Comparison of ENCODE assay signal across 8 mouse cellular contexts in the genomic region with DNA sequence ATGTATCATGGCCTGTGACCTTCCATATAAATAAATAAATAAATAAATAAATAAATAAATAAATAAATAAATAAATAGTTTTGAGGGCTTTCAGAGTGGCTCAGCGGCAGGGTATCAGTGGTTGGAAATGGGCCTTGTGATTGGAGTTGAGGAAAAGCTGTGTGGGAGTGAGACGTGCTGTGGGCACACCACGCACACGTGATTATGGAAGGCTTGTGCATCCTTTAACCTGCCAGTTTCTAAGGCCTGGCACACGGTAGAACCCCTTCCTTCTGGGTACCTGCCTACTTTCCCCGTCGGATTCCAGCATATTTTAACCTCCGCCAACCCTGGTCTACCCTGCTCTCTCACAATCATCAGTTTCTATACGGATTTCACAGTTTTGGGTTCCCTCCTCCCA. TPM values are rescaled to one million over a fixed set of nuclear protein-coding genes. Genes with fewer than 3 reads are reported as not detected.
A peak's percentile ranks its signal among the peaks of the same experiment; 100 is the strongest.
DNase-seq lines count a peak whose midpoint lies in the region; ATAC-seq and TF ChIP-seq lines count a peak whose summit lies in the region.

No protein-coding gene starts in this region.

- no peak overlapping the region; the same call in 1 of the 2 replicates for H3K27ac ChIP-seq in heart, embryonic 13.5 days (replicated peaks)
- no peak overlapping the region for H3K27ac ChIP-seq in forebrain, embryonic 13.5 days
- H3K27ac ChIP-seq in liver, embryonic 14.5 days, result no peak overlapping the region

- WGBS in heart, embryonic 13.5 days, result 15% methylated on average over 9 of the region's 9 CpGs
- WGBS in forebrain, embryonic 13.5 days, result 31% methylated on average over 9 of the region's 9 CpGs
- 24% methylated on average over 9 of the region's 9 CpGs for WGBS in liver, embryonic 14.5 days (ENCODE audit: insufficient replicate concordance)

- no peaks in the 10 kb centered on the region for H3K9me3 ChIP-seq in heart, embryonic 13.5 days
- H3K9me3 ChIP-seq in E14TG2a.4 (ENCODE audit: low read length), result no peaks in the 10 kb centered on the region
- no peaks in the 10 kb centered on the region for H3K9me3 ChIP-seq in forebrain, embryonic 13.5 days (replicated peaks)
- H3K9me3 ChIP-seq in liver, embryonic 14.5 days (ENCODE audit: control insufficient read depth, low read length), result no peaks in the 10 kb centered on the region

- no peak for TF ChIP-seq CTCF in E14TG2a.4 (conservative IDR thresholded peaks at IDR 0.05; ENCODE audit: low read length)
- no peak for TF ChIP-seq CTCF in liver, embryonic 14.5 days (IDR thresholded peaks at IDR 0.05; ENCODE audit: low read depth)

- DNase-seq in heart, adult 11 months, result no peak
- DNase-seq in liver, embryonic 14.5 days (ENCODE audit: low read depth in 3 of 3, low spot score in 3 of 3), result no peak
- no peak for DNase-seq in urinary bladder, postnatal 4 days (ENCODE audit: low spot score in 2 of 2)
- DNase-seq in layer of hippocampus, postnatal 14 days (ENCODE audit: low spot score in 2 of 2), result no peak

- peaks cover 12% of the 10 kb centered on the region for H3K4me1 ChIP-seq in heart, embryonic 13.5 days
- H3K4me1 ChIP-seq in E14TG2a.4 (replicated peaks; ENCODE audit: low read depth, low read length), result peaks cover 64% of the 10 kb centered on the region
- peaks cover 11% of the 10 kb centered on the region for H3K4me1 ChIP-seq in forebrain, embryonic 13.5 days
- H3K4me1 ChIP-seq in liver, embryonic 14.5 days (replicated peaks; ENCODE audit: control insufficient read depth in 2 of 2, insufficient read depth in 2 of 2, low read length in 1 of 2), result peaks cover 0 to 5% of the 10 kb centered on the region in 2 experiments; a peak in 1 of 4 replicates

- H3K4me2 ChIP-seq in heart, embryonic 13.5 days, result peak overlapping the region; percentile 93
- peak overlapping the region; percentile 65 for H3K4me2 ChIP-seq in forebrain, embryonic 13.5 days
- peak overlapping the region; percentile 78 for H3K4me2 ChIP-seq in liver, embryonic 14.5 days (ENCODE audit: low read depth)

- H3K4me3 ChIP-seq in heart, embryonic 13.5 days, result peak overlapping the region; percentile 70
- H3K4me3 ChIP-seq in E14TG2a.4 (replicated peaks; ENCODE audit: low read length), result peak overlapping the region; percentile 81
- H3K4me3 ChIP-seq in forebrain, embryonic 13.5 days, result peak overlapping the region; percentile 55
- H3K4me3 ChIP-seq in liver, embryonic 14.5 days (ENCODE audit: insufficient read depth in 1 of 2, low read depth in 2 of 2, low read length in 2 of 2), result peak overlapping the region; percentile 45 to 58

- peaks cover 63% of the 10 kb centered on the region for H3K27me3 ChIP-seq in heart, embryonic 13.5 days (replicated peaks)
- H3K27me3 ChIP-seq in E14TG2a.4 (ENCODE audit: insufficient read depth, low read length), result peaks cover 25% of the 10 kb centered on the region
- H3K27me3 ChIP-seq in forebrain, embryonic 13.5 days, result peaks cover 40% of the 10 kb centered on the region
- peaks cover 33% of the 10 kb centered on the region for H3K27me3 ChIP-seq in liver, embryonic 14.5 days (ENCODE audit: control insufficient read depth, insufficient read depth, low read length)

- peak overlapping the region; percentile 81 for H3K9ac ChIP-seq in heart, embryonic 13.5 days
- H3K9ac ChIP-seq in forebrain, embryonic 13.5 days, result peak overlapping the region; percentile 63
- H3K9ac ChIP-seq in liver, embryonic 14.5 days (replicated peaks), result no peak overlapping the region

- TF ChIP-seq EP300 in liver, embryonic 14.5 days (IDR thresholded peaks at IDR 0.05; ENCODE audit: low read depth), result no peak

- no peak for ATAC-seq in heart, embryonic 13.5 days (ENCODE audit: extremely low read depth, insufficient number of reproducible peaks, low FRiP score, low TSS enrichment)
- ATAC-seq in forebrain, embryonic 13.5 days, result no peak; the same call in none of the 2 replicates
- ATAC-seq in liver, embryonic 14.5 days (ENCODE audit: insufficient read depth), result no peak
- ATAC-seq in activated CD4-positive, CD25-positive, alpha-beta regulatory T cell, adult 4 months, result no peak

- no peaks in the 10 kb centered on the region for H3K36me3 ChIP-seq in heart, embryonic 13.5 days
- H3K36me3 ChIP-seq in E14TG2a.4 (ENCODE audit: insufficient read depth, low read length), result peaks cover 44% of the 10 kb centered on the region
- no peaks in the 10 kb centered on the region for H3K36me3 ChIP-seq in forebrain, embryonic 13.5 days (ENCODE audit: poor library complexity, severe bottlenecking)
- H3K36me3 ChIP-seq in liver, embryonic 14.5 days (replicated peaks; ENCODE audit: control insufficient read depth, insufficient read depth, low read depth), result no peaks in the 10 kb centered on the region

RNA-seq across cellular contexts. Expression of gene Grb7, which starts 10.8 kb away (rescaled TPM):
- 2.2 and 2.9 TPM in 2 replicates for polyA plus RNA-seq in heart, embryonic 13.5 days (2015; fragmentation: Nextera tagmentation; extraction: Ambion mirVana)
- polyA plus RNA-seq in forebrain, embryonic 13.5 days (2015; fragmentation: Nextera tagmentation; extraction: Ambion mirVana), result 0.21 and 0.35 TPM in 2 replicates
- polyA plus RNA-seq in liver, embryonic 14.5 days (2012; rRNA removed), result 15.7 and 19.2 TPM in 2 replicates
- 14.1 and 14.9 TPM in 2 replicates for polyA plus RNA-seq in liver, embryonic 14.5 days (2014; fragmentation: Nextera tagmentation; extraction: Ambion mirVana)
- total RNA-seq in layer of hippocampus, postnatal 14 days (2021), result 1 to 10 TPM; 1.1 to 1.6 TPM
- 1 to 10 TPM; 2.3 to 3.4 TPM for polyA plus RNA-seq in activated CD4-positive, CD25-positive, alpha-beta regulatory T cell, adult 4 months (2017; shearing (Covaris generic))

RNA-seq across cellular contexts. Expression of gene Mien1, which starts 18.2 kb away (rescaled TPM):
- 93.8 and 113 TPM in 2 replicates for polyA plus RNA-seq in heart, embryonic 13.5 days (2015; fragmentation: Nextera tagmentation; extraction: Ambion mirVana)
- 208 and 237 TPM in 2 replicates for polyA plus RNA-seq in forebrain, embryonic 13.5 days (2015; fragmentation: Nextera tagmentation; extraction: Ambion mirVana)
- polyA plus RNA-seq in liver, embryonic 14.5 days (2012; rRNA removed), result 21.6 and 31.1 TPM in 2 replicates
- polyA plus RNA-seq in liver, embryonic 14.5 days (2014; fragmentation: Nextera tagmentation; extraction: Ambion mirVana), result 58.5 and 61.5 TPM in 2 replicates
- 100 to 1,000 TPM in 1 of 2 experiments, 10 to 100 TPM in 1; 87.7 to 102 TPM for total RNA-seq in layer of hippocampus, postnatal 14 days (2021)
- 100 to 1,000 TPM; 161 to 193 TPM for polyA plus RNA-seq in activated CD4-positive, CD25-positive, alpha-beta regulatory T cell, adult 4 months (2017; shearing (Covaris generic))

RNA-seq across cellular contexts. Expression of gene Erbb2, which starts 44.7 kb away (rescaled TPM):
- 48.1 and 49.0 TPM in 2 replicates for polyA plus RNA-seq in heart, embryonic 13.5 days (2015; fragmentation: Nextera tagmentation; extraction: Ambion mirVana)
- 6.7 and 7.4 TPM in 2 replicates for polyA plus RNA-seq in forebrain, embryonic 13.5 days (2015; fragmentation: Nextera tagmentation; extraction: Ambion mirVana)
- 1.1 and 1.2 TPM in 2 replicates for polyA plus RNA-seq in liver, embryonic 14.5 days (2012; rRNA removed)
- polyA plus RNA-seq in liver, embryonic 14.5 days (2014; fragmentation: Nextera tagmentation; extraction: Ambion mirVana), result 1.6 TPM in 2 replicates
- total RNA-seq in layer of hippocampus, postnatal 14 days (2021), result 1 to 10 TPM; 2.4 to 2.9 TPM
- under 1 TPM in 1 of 2 experiments, not detected in 1; 0.07 TPM for polyA plus RNA-seq in activated CD4-positive, CD25-positive, alpha-beta regulatory T cell, adult 4 months (2017; shearing (Covaris generic))

RNA-seq across cellular contexts. Expression of gene Pgap3, which starts 56.7 kb away (rescaled TPM):
- 19.0 and 19.1 TPM in 2 replicates for polyA plus RNA-seq in heart, embryonic 13.5 days (2015; fragmentation: Nextera tagmentation; extraction: Ambion mirVana)
- 6.7 and 9.2 TPM in 2 replicates for polyA plus RNA-seq in forebrain, embryonic 13.5 days (2015; fragmentation: Nextera tagmentation; extraction: Ambion mirVana)
- polyA plus RNA-seq in liver, embryonic 14.5 days (2012; rRNA removed), result 3.3 and 3.9 TPM in 2 replicates
- 2.7 and 3.4 TPM in 2 replicates for polyA plus RNA-seq in liver, embryonic 14.5 days (2014; fragmentation: Nextera tagmentation; extraction: Ambion mirVana)
- total RNA-seq in layer of hippocampus, postnatal 14 days (2021), result 10 to 100 TPM; 10.0 to 10.1 TPM
- 1 to 10 TPM; 3.3 to 4.0 TPM for polyA plus RNA-seq in activated CD4-positive, CD25-positive, alpha-beta regulatory T cell, adult 4 months (2017; shearing (Covaris generic))
